Mouse (Mus musculus): Measurements from ENCODE around the gene Fmn2. TPM values are rescaled to one million over a fixed set of nuclear protein-coding genes. Genes with fewer than 3 reads are reported as not detected.

Gene Fmn2
- 0.41 and 1.1 TPM in 2 replicates for polyA plus RNA-seq (2014; fragmentation: Nextera tagmentation; extraction: Ambion mirVana)

GRCm38 (mm10) chr1:174501661-174502030 lies at the start of gene Fmn2:
Fmn2 (plus strand) TSS chr1:174501825.
- Histone ChIP-seq H3K27ac (ENCODE audit: low read depth, low read length) (no peak within 1 kb of the TSS), H3K4me3 (ENCODE audit: low read depth, low read length) (peak within 1 kb of the TSS; percentile 66), H3K4me1 (ENCODE audit: control insufficient read depth, insufficient read depth, low read length) (peaks cover 6% of the 10 kb centered on the region), H3K9ac (ENCODE audit: low read depth, low read length) (peak within 1 kb of the TSS; percentile 69), H3K4me2 (peak within 1 kb of the TSS; percentile 99), H3K27me3 (ENCODE audit: control insufficient read depth, insufficient read depth, low read length) (peaks cover 14% of the 10 kb centered on the region), H3K9me3 (replicated peaks; ENCODE audit: control insufficient read depth, low read length) (no peaks in the 10 kb centered on the region), H3K36me3 (ENCODE audit: control insufficient read depth, insufficient read depth, low read length) (no peaks in the 10 kb centered on the region)
- ATAC-seq (replicated peaks; ENCODE audit: insufficient number of reproducible peaks, low FRiP score, low TSS enrichment): peak; percentile 94
- WGBS (ENCODE audit: insufficient replicate concordance): 1% methylated on average over 25 of the region's 29 CpGs

- no peak overlapping the region for H3K4me3 ChIP-seq (ENCODE audit: low read depth, low read length)
- no peak overlapping the region for H3K9ac ChIP-seq (ENCODE audit: low read depth, low read length)
- no peaks in the 10 kb centered on the region for H3K9me3 ChIP-seq (replicated peaks; ENCODE audit: control insufficient read depth, low read length)
- H3K27ac ChIP-seq (ENCODE audit: low read depth, low read length): no peak overlapping the region
- no peak for ATAC-seq (replicated peaks; ENCODE audit: insufficient number of reproducible peaks, low FRiP score, low TSS enrichment)
- H3K4me1 ChIP-seq (ENCODE audit: control insufficient read depth, insufficient read depth, low read length): no peaks in the 10 kb centered on the region
- no peaks in the 10 kb centered on the region for H3K27me3 ChIP-seq (ENCODE audit: control insufficient read depth, insufficient read depth, low read length)
- WGBS (ENCODE audit: insufficient replicate concordance): 75% methylated on average over 2 of the region's 2 CpGs
- no peaks in the 10 kb centered on the region for H3K36me3 ChIP-seq (ENCODE audit: control insufficient read depth, insufficient read depth, low read length)
- H3K4me2 ChIP-seq: no peak overlapping the region
These were observed 46.5 kb upstream of the Fmn2 start for GRCm38 (mm10) chr1:174455100-174455499.

- Histone ChIP-seq H3K9ac (ENCODE audit: low read depth, low read length) (no peak overlapping the region), H3K4me1 (ENCODE audit: control insufficient read depth, insufficient read depth, low read length) (no peaks in the 10 kb centered on the region), H3K36me3 (ENCODE audit: control insufficient read depth, insufficient read depth, low read length) (no peaks in the 10 kb centered on the region), H3K27ac (ENCODE audit: low read depth, low read length) (no peak overlapping the region), H3K4me2 (no peak overlapping the region), H3K4me3 (ENCODE audit: low read depth, low read length) (no peak overlapping the region), H3K9me3 (replicated peaks; ENCODE audit: control insufficient read depth, low read length) (no peaks in the 10 kb centered on the region), H3K27me3 (ENCODE audit: control insufficient read depth, insufficient read depth, low read length) (no peaks in the 10 kb centered on the region)
- WGBS (ENCODE audit: insufficient replicate concordance): 63% methylated on average over 3 of the region's 3 CpGs
- ATAC-seq (replicated peaks; ENCODE audit: insufficient number of reproducible peaks, low FRiP score, low TSS enrichment): no peak
These were observed 36.2 kb upstream of the Fmn2 start for GRCm38 (mm10) chr1:174465385-174465784.

- 27% methylated on average over 2 of the region's 2 CpGs for WGBS (ENCODE audit: insufficient replicate concordance)
- no peak overlapping the region for H3K4me2 ChIP-seq
- no peak for ATAC-seq (replicated peaks; ENCODE audit: insufficient number of reproducible peaks, low FRiP score, low TSS enrichment)
These were observed 35.4 kb upstream of the Fmn2 start for GRCm38 (mm10) chr1:174466240-174466639.

GRCm38 (mm10) chr1:174469736-174470135 lies 31.9 kb upstream of the Fmn2 start:
- Histone ChIP-seq H3K4me1 (ENCODE audit: control insufficient read depth, insufficient read depth, low read length) (no peaks in the 10 kb centered on the region), H3K9me3 (replicated peaks; ENCODE audit: control insufficient read depth, low read length) (no peaks in the 10 kb centered on the region), H3K27me3 (ENCODE audit: control insufficient read depth, insufficient read depth, low read length) (no peaks in the 10 kb centered on the region), H3K27ac (ENCODE audit: low read depth, low read length) (no peak overlapping the region), H3K9ac (ENCODE audit: low read depth, low read length) (no peak overlapping the region), H3K4me3 (ENCODE audit: low read depth, low read length) (no peak overlapping the region), H3K36me3 (ENCODE audit: control insufficient read depth, insufficient read depth, low read length) (no peaks in the 10 kb centered on the region), H3K4me2 (no peak overlapping the region)
- WGBS (ENCODE audit: insufficient replicate concordance): 10% methylated on average over 6 of the region's 6 CpGs
- ATAC-seq (replicated peaks; ENCODE audit: insufficient number of reproducible peaks, low FRiP score, low TSS enrichment): 0 out of 2 replicates have a peak, but pooled peaks have one; percentile 40

More at GRCm38 (mm10) chr1:174466240-174466639, 35.4 kb upstream of the Fmn2 start:
- Histone ChIP-seq H3K4me1 (ENCODE audit: control insufficient read depth, insufficient read depth, low read length) (no peaks in the 10 kb centered on the region), H3K27ac (ENCODE audit: low read depth, low read length) (no peak overlapping the region), H3K36me3 (ENCODE audit: control insufficient read depth, insufficient read depth, low read length) (no peaks in the 10 kb centered on the region), H3K9me3 (replicated peaks; ENCODE audit: control insufficient read depth, low read length) (no peaks in the 10 kb centered on the region), H3K9ac (ENCODE audit: low read depth, low read length) (no peak overlapping the region), H3K4me3 (ENCODE audit: low read depth, low read length) (no peak overlapping the region), H3K27me3 (ENCODE audit: control insufficient read depth, insufficient read depth, low read length) (no peaks in the 10 kb centered on the region)

GRCm38 (mm10) chr1:174482567-174482966 lies 19.1 kb upstream of the Fmn2 start:
- H3K4me1 ChIP-seq (ENCODE audit: control insufficient read depth, insufficient read depth, low read length): no peaks in the 10 kb centered on the region
- 91% methylated on average over 6 of the region's 6 CpGs for WGBS (ENCODE audit: insufficient replicate concordance)
- no peak for ATAC-seq (replicated peaks; ENCODE audit: insufficient number of reproducible peaks, low FRiP score, low TSS enrichment)
- no peak overlapping the region for H3K27ac ChIP-seq (ENCODE audit: low read depth, low read length)
- no peaks in the 10 kb centered on the region for H3K9me3 ChIP-seq (replicated peaks; ENCODE audit: control insufficient read depth, low read length)
- H3K9ac ChIP-seq (ENCODE audit: low read depth, low read length): no peak overlapping the region
- no peaks in the 10 kb centered on the region for H3K36me3 ChIP-seq (ENCODE audit: control insufficient read depth, insufficient read depth, low read length)
- no peak overlapping the region for H3K4me2 ChIP-seq
- H3K27me3 ChIP-seq (ENCODE audit: control insufficient read depth, insufficient read depth, low read length): no peaks in the 10 kb centered on the region
- no peak overlapping the region for H3K4me3 ChIP-seq (ENCODE audit: low read depth, low read length)

- Histone ChIP-seq H3K9me3 (replicated peaks; ENCODE audit: control insufficient read depth, low read length) (no peaks in the 10 kb centered on the region), H3K36me3 (ENCODE audit: control insufficient read depth, insufficient read depth, low read length) (no peaks in the 10 kb centered on the region), H3K4me2 (no peak overlapping the region), H3K27ac (ENCODE audit: low read depth, low read length) (no peak overlapping the region), H3K27me3 (ENCODE audit: control insufficient read depth, insufficient read depth, low read length) (peaks cover 14% of the 10 kb centered on the region), H3K4me3 (ENCODE audit: low read depth, low read length) (no peak overlapping the region), H3K4me1 (ENCODE audit: control insufficient read depth, insufficient read depth, low read length) (peaks cover 6% of the 10 kb centered on the region), H3K9ac (ENCODE audit: low read depth, low read length) (no peak overlapping the region)
- no peak for ATAC-seq (replicated peaks; ENCODE audit: insufficient number of reproducible peaks, low FRiP score, low TSS enrichment)
- WGBS (ENCODE audit: insufficient replicate concordance): 61% methylated on average over 4 of the region's 4 CpGs
These were observed 1.6 kb upstream of the Fmn2 start for GRCm38 (mm10) chr1:174500064-174500463.

GRCm38 (mm10) chr1:174501011-174501410 lies 614 bp upstream of the Fmn2 start:
- Histone ChIP-seq H3K4me3 (ENCODE audit: low read depth, low read length) (no peak overlapping the region; the same call in 1 of the 2 replicates), H3K4me1 (ENCODE audit: control insufficient read depth, insufficient read depth, low read length) (peaks cover 6% of the 10 kb centered on the region), H3K27me3 (ENCODE audit: control insufficient read depth, insufficient read depth, low read length) (peaks cover 14% of the 10 kb centered on the region), H3K9ac (ENCODE audit: low read depth, low read length) (no peak overlapping the region; the same call in 1 of the 2 replicates), H3K36me3 (ENCODE audit: control insufficient read depth, insufficient read depth, low read length) (no peaks in the 10 kb centered on the region), H3K27ac (ENCODE audit: low read depth, low read length) (no peak overlapping the region), H3K4me2 (peak overlapping the region; percentile 99), H3K9me3 (replicated peaks; ENCODE audit: control insufficient read depth, low read length) (no peaks in the 10 kb centered on the region)
- WGBS (ENCODE audit: insufficient replicate concordance): 62% methylated on average over 1 of the region's 1 CpGs
- no peak for ATAC-seq (replicated peaks; ENCODE audit: insufficient number of reproducible peaks, low FRiP score, low TSS enrichment)
